Mouse (Mus musculus): ENCODE data around the gene Rc3h1.

- TF ChIP-seq GATA1 (IDR thresholded peaks at IDR 0.05; ENCODE audit: borderline replicate concordance, low read length) = no peak
- TF ChIP-seq CTCF (IDR thresholded peaks at IDR 0.05; ENCODE audit: low read depth, low read length) = no peak
- TF ChIP-seq TAL1 (conservative IDR thresholded peaks at IDR 0.05; ENCODE audit: low read depth, low read length) = no peak
These were observed 104.2 kb downstream of the Rc3h1 start for GRCm38 (mm10) chr1:161010436-161010835.

Data from G1E (cell line).